Mouse (Mus musculus): ENCODE measurements around the gene Miga1.

The Miga1 gene

DNA sequence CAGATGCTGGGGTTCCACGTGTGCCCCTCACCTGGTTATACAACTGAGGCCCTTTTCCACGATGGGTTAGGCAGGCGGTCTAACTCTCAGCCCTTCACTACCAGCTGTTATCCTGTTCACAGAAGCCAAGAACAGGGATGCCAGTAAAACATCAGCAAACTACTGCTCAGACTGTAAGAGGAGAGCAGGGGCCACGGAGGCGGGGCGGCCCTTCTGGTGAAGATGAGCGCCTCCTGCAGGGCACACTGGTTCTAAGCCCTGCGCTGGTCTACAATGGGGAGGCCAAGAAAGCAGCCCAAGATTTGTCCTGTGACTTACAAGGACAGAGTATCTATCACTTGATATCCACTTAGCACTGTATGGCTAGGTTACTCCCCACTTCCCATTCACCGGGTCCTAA is 52.4 kb downstream of the Miga1 start:
- DNase-seq (ENCODE audit: extremely low spot score, low read depth, low spot score) = no peak

DNA sequence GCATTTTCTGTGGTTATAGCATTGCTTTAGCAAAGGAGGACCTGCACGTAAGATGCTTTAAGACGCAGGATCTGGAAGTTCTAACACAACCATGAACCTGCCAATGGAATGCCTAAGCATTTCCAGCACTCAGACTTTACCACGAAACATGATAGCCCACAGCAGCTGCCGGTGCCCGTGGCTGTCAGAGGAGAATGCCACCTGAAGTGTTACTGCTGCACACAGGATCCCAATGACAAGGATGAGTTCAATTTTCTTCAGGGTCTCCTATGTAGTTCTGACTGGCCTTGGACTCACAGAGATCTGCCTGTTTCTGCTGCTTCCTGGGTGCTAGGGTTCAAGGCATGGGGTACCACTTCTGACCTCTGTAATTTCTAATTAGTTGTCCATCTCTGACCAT is 55.4 kb downstream of the Miga1 start:
- DNase-seq (ENCODE audit: extremely low spot score, low read depth, low spot score) = no peak

DNA sequence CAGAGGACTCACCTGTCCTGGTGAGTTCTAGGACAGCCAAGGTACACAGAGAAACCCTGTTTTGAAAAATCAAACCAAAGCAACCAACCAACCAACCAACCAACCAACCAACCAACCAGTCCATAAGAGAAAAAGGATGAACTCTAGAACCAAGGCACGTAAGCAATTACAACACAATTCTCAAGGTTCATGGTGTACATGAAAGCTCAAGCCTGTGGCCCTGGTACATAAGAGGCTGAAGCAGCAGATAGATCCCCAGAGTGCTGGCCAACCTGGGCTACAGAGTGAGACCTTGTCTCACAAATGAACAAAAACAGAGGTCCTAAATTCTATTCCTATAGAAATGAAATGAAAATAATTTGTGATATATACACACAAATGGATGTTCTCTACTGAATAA is 55.9 kb downstream of the Miga1 start:
- DNase-seq (ENCODE audit: extremely low spot score, low read depth, low spot score) = no peak

DNA sequence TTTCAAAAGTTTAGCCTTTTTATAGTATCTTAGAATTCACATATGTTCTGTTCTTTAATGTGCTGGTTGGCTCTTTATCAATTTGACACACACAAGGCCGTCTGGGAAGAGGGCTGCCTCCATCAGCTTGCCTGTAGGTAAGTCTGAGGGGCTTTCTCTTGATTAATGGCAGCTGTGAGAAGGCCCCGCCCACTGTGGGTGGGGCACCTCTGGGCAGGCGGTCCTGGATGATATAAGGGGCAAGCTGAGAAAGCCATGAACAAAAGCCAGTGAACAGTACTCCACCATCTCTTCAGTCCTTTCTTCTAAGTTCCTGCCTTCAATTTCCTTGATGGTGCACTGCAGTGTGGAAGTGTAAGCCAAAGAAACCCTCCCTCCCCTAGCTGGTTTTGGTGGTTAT is 58.1 kb downstream of the Miga1 start:
- DNase-seq (ENCODE audit: extremely low spot score, low read depth, low spot score) = no peak

DNA sequence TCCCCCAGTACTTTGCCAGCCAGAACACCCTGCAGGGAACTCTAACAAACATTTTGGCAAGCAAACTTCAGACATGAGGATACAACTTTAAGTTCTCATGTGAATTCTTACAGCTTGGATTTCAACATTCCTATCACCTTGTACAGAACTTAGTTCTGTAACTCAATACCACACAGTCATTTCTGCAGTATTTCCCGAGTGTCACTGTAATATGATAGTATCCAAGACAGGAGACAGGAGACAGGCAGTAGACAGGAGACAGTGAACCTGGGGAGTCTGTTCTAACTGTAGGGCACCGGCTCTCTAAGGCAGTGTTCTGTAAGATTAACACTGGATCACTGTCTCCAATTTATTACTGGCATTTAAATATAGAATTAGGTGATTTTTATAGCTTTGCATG is 61.8 kb downstream of the Miga1 start:
- no peak for DNase-seq (ENCODE audit: extremely low spot score, low read depth, low spot score)

DNA sequence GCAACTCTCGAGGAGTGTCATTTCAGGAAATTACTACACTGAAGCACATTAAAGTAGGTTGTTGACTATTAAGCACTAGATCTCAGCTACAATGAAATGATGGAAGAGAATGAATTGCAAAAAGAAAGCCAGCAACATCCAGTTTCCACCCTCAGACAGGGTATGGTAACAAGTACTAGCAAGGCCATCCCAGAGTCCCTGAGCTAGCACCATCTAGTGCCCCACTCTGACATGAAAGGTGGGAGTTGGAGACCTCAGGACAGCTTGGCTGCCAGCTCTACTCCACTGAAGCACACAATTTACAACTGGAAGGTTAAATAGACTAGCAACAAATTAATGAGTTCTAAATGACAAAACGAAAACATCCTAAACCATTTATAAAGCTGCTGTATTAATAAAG is 62.3 kb downstream of the Miga1 start:
- no peak for DNase-seq (ENCODE audit: extremely low spot score, low read depth, low spot score)

DNA sequence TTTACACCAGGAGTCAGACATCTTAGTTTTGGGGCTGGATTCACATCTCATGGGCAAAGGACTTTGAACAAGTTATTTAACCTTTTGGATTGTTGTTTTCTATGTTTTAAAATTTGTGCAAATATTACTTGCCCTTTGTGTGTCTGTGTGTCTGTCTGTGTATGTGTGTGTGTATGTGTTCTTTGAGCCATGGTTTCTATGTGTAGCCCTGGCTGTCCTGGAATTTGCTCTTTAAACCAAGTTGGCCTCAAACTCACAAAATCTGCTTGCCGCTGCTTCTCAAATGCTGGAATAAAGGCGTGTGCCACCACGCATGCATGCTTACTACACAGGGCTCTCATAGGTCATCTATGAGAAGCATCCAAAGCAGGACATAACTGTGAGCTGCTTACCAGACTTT is 63.3 kb downstream of the Miga1 start:
- DNase-seq (ENCODE audit: extremely low spot score, low read depth, low spot score) = no peak

DNA sequence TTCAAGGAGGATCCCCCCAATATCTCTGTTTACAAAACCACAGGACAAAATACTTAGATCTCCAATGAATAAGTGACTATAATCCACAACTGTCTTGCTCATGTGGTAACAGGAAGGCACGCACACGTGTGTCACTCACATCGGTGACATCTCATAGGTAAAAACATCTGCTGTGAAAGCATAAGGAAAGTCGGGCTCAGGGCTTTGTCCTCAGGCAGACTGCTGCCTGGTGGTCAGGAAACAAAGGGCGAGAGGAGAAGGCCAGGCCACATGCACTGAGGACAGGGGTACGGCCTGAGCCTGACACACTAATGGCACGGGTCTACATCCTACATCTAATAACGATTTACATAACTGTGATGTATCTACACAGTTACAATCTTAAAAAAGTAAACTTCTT is 65.2 kb downstream of the Miga1 start:
- no peak for DNase-seq (ENCODE audit: extremely low spot score, low read depth, low spot score)

DNA sequence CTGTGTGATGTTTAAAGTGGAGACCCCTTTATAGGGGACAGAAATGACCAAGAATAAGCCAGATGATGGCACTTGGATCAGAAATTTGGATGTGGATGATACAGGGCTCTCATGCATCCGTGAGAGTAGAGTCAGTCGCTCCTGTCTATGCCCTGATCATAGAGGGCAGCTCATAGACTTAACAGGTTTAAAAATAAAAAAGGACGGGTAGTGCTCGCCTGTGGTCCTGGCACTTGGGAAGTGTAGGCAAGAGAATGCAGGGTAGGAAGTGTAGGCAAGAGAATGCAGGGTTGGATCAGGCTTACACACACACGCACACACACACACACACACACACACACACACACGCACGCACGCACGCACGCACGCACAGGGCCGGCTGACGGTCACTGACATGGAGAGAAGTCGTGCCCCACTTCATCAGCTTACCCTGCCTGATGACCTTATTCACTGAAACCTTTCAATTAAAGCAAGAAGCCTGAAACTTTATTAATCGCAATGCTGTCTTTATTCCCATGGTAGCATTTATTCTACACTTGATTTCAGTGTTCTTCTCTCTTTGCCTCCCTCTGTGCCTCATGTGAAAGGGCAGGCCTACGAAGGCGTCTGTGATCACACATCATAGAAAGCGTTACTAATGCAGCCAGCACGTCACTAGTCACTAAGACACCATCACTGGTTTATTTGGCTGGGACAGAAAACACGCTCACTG is 67.1 kb downstream of the Miga1 start:
- no peak for DNase-seq (ENCODE audit: extremely low spot score, low read depth, low spot score)

DNA sequence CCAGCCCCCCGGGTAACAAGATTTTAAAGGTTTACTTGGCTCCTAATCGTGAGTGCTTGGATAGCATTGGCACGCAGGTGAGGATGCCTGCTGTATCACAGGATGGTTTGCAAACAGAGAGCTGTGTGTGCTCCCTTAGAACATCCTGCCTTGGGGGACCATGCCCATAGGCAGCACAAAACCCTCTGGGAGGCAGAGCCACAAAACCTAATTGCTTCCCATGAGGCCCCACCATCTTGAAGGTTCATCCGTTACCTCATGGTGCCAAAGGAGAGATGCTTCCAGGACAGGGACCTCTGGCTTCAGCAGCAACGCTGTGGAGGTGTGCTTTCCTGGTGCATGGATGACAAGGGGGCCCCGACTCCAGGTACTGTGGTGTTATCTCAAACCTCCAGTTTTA is 68.3 kb downstream of the Miga1 start:
- DNase-seq (ENCODE audit: extremely low spot score, low read depth, low spot score) = no peak

DNA sequence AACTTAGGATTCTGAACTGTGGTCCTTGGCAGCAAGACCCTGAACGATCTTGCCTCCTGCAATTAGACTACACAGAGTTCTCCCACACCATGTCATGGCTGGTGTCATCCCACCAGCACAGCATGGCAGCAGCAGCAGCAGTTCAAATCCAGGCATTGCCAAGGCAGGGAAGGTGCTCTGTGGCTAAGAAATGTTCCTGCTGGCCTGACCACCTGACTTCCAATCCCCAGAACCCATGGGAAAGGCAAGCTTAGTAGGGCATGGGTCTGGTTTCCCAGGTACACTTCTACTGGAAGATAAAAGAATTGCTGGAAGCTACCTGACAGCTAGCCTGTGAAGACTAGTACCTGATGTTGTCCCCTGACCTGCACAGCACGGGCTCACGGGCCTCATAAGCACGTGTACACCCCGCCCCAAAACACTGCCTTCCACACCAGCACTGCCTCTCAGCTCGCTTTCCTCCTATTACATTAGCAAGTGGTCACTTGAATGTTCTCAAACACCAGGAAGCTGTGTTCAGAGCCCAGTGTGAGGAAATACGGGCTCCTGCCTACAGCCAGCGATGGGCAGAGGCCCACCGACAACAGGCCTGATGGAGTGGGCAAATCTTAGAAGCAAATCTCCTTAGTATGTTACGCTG is 69.0 kb downstream of the Miga1 start:
- DNase-seq (ENCODE audit: extremely low spot score, low read depth, low spot score) = no peak

DNA sequence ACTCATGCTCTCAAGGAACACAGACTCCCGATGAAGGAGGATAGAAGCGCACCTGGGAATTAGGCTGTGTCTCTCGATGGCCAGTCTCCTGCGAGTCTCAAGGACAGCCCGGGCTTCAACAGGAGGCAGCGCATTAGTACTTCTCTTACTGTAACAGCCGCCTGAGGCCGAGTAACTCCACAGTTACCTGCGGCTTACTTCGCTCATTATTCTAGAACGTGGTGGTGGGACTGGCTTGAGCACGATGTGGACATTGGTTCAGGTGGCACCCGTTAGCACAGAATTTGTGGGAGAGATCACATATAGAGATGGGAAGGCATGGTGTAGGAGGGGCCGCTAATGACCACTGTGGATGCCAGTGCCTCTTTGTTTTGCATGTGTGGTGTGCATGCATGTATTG is 72.1 kb downstream of the Miga1 start:
- DNase-seq (ENCODE audit: extremely low spot score, low read depth, low spot score) = no peak

DNA sequence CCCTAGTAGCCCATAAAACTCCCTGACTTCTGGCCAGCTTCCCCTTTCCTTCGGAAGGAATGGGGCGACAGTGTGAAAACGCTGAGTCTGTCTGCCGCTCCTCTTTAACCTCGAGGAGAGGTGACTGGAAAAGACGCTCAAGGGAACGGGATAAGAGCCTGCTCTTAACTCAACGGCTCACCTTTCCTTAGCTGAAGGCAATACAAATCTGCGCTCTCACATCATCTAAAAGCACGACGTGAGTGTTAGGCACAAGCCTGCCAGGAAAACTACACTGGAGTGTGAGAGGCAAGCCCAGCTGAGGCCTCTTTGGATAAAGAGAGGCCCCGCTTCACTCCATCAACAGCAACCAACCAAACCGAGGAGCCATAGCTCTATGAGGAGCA is 74.2 kb downstream of the Miga1 start, which contains the start of gene Nexn:
TSS of gene Nexn (minus strand) at position 315 of the 386 bp plus-strand sequence.
- no peak for DNase-seq (ENCODE audit: extremely low spot score, low read depth, low spot score)

DNA sequence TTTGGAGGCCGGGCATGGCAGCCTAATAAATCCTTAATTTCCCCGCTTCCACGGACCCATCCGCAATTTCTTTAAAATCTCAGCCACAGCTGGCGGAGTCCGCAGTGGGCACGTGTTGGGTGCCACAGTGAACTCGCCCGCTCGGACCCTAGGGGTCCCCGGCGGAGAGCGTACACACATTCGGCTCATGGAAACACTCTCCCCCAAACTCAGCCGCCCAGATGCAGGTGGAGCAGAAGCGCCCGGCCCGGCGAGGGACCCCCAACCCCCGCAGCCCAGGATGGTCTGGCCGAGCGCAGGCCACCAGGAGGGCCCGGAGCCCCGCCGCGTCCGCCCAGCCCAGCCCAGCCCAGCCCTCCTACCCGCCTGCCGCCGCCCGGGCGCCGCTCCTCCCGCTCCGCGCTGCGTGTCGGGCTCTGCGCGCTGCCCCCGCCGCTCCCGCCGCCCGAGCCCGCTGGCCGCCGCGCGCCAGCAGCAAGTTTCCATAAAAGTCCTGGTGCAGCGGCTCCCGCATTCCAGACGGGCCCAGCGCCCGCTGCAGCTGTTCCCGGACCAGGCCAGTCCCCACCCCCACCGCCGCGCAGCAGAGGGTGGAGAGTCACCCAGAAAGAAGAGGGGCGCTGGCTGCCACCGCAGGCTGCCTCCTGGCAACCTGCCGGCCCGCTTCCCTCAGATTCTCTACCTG is 74.7 kb downstream of the Miga1 start:
- no peak for DNase-seq (ENCODE audit: extremely low spot score, low read depth, low spot score)

DNA sequence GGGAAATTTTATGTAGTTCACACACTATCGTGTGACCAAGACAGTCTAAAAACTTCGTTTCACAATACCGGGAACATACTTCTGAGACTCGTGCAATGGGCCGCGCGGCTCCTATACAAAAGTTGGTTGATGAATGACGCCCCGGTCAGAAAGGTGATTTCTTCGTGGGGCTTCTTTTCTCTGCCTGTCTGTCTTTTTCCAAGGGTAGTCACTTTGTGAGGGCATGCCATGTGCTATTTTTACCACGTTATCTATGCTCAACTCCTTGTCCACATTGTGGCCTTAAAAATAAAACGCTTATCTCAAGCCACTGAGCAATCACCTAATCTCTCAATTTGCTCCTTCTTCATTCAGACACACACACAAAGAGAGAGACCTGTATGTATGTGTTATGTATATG is 75.4 kb downstream of the Miga1 start:
- no peak for DNase-seq (ENCODE audit: extremely low spot score, low read depth, low spot score)

DNA sequence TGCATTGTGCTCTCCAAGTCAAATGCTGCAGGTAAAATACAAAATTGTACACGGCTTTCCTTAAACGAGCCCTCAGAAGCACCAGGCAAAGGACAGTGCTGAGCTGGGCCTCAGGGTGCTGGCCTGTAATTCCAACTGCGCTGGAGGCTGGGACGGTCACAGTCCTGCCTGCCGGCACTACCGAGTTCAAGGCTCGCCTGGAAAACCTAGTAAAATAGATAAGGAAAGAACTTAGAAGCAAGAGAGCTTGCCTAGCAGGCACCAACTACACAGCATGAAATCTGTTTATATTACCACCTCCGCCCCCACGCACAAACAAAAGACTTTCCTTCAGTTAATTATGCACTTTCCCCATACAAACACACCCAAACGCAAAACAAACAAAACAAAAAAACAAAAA is 75.8 kb downstream of the Miga1 start:
- DNase-seq (ENCODE audit: extremely low spot score, low read depth, low spot score) = no peak

DNA sequence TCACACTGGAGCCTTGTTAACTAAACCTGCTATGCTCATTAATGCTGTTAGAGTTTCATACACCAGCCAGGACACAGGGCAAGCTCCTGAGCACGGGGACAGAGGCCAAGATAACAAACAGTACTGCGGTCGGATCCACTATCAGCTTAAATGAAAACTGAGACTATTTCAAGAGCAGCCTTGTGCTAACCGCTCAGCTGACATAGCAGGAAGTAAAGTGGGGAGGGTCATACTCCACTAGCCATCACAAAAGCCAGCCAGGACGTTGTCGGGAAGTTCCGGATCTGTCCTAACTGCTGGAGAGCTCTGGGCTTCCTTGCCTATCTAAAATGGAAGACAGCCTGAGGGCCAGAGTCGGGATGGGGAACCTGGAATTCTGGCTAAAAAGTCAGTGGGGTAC is 78.3 kb downstream of the Miga1 start:
- no peak for DNase-seq (ENCODE audit: extremely low spot score, low read depth, low spot score)

DNA sequence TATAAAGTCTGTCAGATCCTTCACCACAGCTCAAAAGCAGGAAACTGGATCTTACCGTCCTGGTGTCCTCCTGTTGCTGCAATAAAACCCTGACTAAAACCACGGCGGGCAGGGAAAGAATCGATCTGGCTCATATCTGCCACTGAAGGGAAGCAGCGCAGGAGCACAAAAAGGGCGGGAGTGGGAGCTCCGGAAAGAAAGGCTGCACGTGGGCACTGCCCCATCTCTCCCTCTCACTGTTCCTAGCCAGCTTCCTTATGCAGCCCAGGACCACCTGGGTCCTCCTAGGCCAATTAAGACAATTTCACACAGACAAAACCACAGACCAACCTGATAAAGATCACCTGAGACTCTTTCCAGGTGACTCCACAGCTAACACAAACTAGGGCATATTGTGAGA is 78.8 kb downstream of the Miga1 start:
- DNase-seq (ENCODE audit: extremely low spot score, low read depth, low spot score) = no peak

DNA sequence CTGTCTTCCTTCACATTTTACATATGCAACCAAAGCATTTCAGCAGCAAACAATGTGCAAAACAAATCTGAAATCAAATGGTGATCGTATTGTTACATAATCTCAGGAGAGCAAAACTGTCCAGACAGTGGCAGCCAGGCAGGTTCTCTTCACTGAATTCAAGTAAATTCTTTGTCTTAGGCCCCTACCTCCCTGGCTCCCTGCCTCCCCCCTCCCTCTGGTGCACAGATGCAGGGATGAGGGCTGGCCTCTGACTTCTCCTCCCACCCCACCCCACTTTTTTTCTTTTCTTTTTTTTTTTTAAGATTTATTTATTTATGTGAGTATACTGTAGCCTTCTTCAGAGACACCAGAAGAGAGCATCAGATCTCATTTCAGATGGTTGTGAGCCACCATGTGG is 79.8 kb downstream of the Miga1 start:
- DNase-seq (ENCODE audit: extremely low spot score, low read depth, low spot score) = no peak

DNA sequence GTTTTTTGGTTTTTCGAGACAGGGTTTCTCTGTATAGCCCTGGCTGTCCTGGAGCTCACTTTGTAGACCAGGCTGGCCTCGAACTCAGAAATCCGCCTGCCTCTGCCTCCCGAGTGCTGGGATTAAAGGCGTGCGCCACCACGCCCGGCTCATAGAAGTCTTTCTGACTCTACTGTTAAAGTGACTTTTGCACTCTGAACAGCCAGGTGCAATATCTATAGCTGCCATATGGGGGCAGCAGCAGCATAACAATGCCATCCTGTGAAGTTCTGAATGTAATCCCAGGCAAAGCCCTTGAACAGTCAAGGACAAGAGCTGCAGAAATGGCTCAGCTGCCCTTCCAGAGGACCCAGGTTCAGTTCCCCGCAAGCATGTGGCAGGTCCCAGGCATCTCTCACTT is 80.8 kb downstream of the Miga1 start:
- DNase-seq (ENCODE audit: extremely low spot score, low read depth, low spot score) = peak; percentile 66

DNA sequence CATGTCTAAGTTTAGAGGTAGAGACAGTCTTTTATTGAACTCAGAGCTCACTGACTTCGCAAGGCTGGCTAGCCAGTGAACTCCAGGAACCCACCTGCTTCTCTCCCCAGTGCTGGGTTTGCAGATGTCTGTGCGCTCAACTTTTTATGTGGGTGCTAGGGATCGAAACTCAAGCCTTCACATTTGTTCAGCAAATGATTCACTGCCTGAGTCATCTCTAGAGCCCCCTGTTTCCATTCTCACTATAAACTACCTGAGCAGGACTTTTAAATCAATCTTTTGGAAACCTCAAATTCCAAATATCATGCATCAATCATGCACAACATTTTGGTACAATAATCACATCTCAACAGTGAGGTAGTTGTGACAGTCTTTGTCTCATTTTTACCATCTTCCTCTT is 82.7 kb downstream of the Miga1 start:
- no peak for DNase-seq (ENCODE audit: extremely low spot score, low read depth, low spot score)

DNA sequence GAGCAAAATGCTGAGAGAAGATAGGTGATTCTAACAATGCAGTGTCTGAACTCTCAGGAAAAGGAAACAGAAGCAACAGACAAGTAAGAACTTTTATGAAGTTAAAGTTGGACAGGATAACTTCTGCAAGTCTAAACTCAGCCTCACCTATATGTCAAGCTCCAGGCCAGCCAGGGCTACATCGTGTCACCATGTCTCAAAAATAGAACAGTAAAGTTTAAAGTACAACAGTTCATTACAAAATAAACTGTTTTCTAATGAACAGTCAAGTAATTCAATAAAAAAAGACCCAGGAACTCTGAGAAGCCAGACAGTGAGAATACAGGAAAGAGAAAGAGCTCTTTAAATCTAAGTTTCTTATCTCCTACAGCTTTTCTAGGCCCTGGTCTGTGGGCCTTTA is 89.7 kb downstream of the Miga1 start:
- no peak for DNase-seq (ENCODE audit: extremely low spot score, low read depth, low spot score)

Data from hindlimb bud, embryonic 11.5 days (tissue).